Mouse (Mus musculus) regulatory T cell (primary cell): ENCODE results near the gene Ttll12.

ENCODE experiments used
- in situ Hi-C: fragments of 300-600 bp; cut with MboI, MseI; formaldehyde crosslinking; loops from one replicate; pipeline ENCODE4 v1.15.1; 2025; ENCODE audit warnings: high pct_unique_total_duplicates

The Ttll12 gene

GRCm38 (mm10) chr15:83563857-83564651 lies 30.9 kb downstream of the Ttll12 start:
- in situ Hi-C loops = no loop called here

DNA sequence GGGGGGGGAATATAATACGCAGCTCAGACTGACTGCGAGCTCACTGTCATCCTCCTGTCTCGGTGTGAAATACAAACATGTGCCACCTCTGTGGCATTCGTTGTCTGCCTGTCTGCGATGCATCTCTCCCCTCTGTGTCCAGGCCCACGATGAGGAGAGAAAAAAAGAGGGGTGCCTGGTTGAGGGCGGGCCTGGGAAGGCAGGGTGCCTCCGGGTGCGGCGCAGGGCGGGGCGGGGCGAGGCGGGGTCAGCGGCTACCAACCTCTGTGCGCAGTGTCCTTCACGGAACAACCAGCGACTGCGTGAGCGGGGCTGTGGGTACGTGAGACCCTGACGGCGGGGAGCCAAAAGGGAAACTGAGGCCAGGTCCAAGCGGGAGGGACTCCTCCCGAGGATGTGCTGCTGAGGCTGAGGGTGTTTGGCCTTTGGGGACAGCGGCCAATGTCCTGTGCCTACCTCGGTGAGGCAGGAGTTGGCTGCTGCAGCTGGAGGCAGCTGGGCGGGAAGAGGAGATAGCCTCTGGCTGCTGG lies 31.6 kb downstream of the Ttll12 start, which contains the start of the genes Tspo and Mcat:
TSS of gene Tspo (plus strand) at position 266 of the 530 bp plus-strand sequence.
TSS of gene Mcat (minus strand) at position 461 of the 530 bp plus-strand sequence.
- in situ Hi-C loops = no loop called here

DNA sequence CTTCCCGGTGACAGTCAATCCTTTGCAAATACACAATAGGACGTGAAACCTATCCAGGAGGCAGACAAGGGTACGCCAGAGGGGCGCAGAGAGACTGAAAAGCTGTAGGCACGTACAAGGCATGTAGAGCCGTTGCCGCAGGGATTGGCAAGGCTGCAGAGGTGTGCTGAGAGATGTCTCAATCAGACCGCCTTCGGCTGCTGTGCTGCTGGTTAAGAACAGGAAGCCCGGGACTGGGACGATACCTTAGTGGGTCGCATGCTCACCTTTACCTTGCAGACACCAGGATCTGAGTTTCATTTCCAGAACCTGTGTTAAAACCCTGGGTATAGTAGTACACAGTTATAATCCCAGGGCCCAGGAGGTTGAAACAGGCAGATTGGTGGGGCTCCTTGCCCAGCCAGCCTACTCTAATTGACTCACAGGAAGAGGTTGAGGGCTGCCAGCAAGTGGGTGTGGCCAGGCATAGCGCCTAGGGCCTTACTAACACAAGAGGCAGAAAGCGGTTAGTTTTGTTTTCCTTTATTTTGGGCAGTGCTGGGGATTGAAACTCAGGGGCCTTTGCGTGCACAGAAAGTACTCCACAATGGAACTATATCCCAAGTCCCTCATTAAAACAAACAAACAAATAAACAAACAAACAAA lies 32.2 kb downstream of the Ttll12 start:
- in situ Hi-C loops = no loop called here

DNA sequence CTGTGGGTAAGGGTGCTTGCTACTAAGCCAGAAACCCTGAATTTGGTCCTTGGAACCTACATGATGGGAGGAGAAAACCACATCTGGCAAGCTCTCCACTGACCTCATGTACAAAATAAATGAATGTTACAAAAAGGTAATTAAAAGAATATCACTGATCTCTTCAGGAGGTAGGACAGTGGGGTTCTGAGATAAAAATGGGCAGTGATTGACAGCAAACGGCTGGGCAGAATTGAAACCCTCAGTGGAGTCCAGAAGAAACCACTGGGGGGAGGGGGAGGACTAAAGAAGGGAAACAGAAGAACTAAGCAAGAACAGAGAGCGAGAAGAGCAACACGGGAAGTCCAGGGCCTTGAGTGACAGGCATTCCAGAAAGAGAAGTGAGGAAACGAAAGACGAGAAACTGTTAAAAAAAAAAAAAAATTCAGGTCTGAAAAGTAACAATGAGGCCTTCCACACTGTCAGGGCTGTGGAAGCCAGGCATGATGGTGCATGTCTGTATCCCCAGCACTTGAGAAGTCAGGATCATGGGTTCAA lies 33.9 kb downstream of the Ttll12 start:
- in situ Hi-C loops = no loop called here

- in situ Hi-C loops = no loop called here
These were observed 39.6 kb downstream of the Ttll12 start for GRCm38 (mm10) chr15:83555161-83555974.

- in situ Hi-C loops = no loop called here
These were observed 41.1 kb downstream of the Ttll12 start for GRCm38 (mm10) chr15:83553831-83554230.

- in situ Hi-C loops = no loop called here
These were observed 44.8 kb downstream of the Ttll12 start for GRCm38 (mm10) chr15:83550137-83550536.

GRCm38 (mm10) chr15:83547144-83547543 lies 47.8 kb downstream of the Ttll12 start:
- in situ Hi-C loops = no loop called here

GRCm38 (mm10) chr15:83546029-83546428 lies 48.9 kb downstream of the Ttll12 start:
- in situ Hi-C loops = no loop called here

DNA sequence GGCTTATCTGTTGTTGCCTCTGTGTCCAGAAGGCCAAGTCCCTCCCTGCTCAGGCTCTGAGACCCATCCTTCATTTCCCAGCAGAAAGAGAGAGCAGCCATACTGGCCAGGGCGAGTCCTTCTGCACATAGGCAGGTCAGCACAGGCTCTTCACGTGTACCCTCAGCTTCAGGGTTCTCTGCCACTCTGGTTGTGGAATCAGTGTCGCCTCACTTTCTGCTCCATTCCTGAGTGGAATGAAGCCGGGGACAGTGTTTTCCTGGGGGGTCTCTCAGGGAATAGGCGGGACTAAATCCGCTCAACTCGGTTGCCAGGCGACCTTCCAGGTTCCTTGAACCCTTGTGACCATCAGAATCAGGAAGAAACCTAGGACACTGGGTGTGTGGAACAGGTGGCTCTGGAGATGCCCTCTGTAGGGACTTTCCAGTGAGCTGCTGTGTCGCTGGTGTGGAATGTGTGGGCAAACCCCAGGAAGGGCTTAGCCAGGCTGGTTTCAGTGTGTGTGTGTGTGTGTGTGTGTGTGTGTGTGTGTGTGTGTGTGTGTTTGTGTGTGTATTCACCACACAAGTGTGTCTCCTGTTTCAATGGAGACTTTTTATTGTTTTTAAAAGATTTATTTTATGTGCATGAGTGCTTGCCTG lies 53.2 kb downstream of the Ttll12 start:
- in situ Hi-C loops = no loop called here

GRCm38 (mm10) chr15:83539905-83540304 lies 55.1 kb downstream of the Ttll12 start:
- in situ Hi-C loops = no loop called here

DNA sequence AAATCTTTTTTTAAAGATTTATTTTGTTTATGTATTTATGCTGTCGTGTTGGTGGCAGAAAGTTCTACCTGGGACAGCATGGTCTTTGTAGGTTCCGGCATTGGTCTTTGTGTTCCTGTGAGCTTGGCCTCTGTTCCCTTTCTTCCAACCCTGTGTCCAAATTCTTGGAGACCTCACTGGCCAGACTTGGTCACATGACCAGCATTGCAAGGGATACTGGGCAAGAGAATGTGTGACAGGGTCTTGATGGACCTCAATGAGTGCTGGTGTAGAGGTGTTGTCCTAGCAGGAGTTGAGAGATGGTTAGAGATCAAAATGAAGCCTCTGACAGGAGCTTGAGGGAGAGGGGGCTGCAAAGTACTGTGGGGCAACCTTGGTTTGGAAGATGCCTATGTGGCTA lies 56.1 kb downstream of the Ttll12 start:
- in situ Hi-C loops = no loop called here

GRCm38 (mm10) chr15:83535890-83536231 lies 59.1 kb downstream of the Ttll12 start:
- in situ Hi-C loops = no loop called here

DNA sequence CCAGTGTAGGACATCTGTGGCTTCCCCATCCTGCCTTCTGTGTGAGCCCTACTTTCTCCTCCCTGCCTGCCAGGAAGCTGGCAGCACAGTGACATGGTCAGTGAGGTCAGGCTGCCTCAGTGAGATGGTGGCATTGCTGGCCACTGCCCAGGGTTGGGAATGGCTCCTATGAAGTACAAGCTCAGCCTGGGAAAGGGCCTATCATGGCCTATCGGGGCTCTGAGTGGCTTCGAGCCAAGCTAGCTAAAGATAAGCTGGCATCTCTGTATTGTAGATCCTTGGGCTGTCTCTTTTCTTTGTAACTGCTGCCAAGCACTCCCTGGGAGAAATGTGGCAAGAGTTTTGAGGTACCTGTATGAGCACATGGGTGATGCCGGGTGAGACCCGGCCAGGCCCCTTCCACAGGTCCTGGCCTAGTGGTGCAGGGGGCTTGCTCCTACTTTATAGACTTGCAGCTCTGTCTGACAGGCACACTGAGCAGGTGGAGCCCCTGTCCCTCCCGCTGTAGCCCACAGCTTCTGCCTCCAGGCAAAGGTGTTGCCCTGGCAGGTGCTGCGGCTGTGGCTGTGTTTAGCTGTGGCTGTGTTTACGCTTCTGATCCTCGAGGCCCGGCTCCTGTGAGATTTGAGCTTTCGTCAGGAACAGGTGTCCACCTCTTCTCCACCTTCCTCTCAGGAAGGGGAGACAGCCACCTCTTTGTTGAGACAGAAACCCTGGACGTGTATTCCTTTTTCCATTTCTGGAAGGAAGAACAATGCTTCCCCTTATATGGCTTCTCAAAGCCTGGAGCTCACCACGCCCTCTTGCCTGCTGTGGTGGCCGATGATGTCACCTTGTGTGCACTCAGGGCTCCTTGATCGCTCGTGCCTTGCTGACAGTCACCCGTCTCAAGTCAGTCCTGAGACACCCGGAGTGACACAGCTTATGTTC lies 59.7 kb downstream of the Ttll12 start:
- in situ Hi-C loops = no loop called here

GRCm38 (mm10) chr15:83532606-83533005 lies 62.4 kb downstream of the Ttll12 start:
- in situ Hi-C loops = no loop called here

- in situ Hi-C loops = no loop called here
These were observed 62.9 kb downstream of the Ttll12 start for GRCm38 (mm10) chr15:83531961-83532469.

DNA sequence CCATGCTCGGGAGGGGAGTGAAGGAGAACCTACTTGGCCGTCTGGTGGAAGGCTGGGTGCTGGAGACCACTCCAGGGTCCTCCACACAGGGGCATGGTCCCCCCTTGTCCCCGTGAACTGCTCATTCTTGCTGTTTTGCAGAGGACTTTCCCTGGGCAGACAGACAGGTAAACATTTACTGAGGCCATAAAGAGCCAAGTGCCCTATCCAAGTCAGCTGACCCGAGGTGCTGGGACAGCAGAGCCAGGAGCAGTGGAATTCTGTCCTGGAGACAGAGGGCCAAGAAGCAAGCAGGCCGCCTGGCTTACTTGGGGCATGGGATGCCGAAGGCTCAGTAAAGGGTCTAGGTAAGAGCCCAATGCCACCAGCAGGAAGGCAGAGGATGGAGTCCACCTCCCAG lies 64.3 kb downstream of the Ttll12 start:
- in situ Hi-C loops = no loop called here

GRCm38 (mm10) chr15:83530233-83530632 lies 64.7 kb downstream of the Ttll12 start:
- in situ Hi-C loops = no loop called here

DNA sequence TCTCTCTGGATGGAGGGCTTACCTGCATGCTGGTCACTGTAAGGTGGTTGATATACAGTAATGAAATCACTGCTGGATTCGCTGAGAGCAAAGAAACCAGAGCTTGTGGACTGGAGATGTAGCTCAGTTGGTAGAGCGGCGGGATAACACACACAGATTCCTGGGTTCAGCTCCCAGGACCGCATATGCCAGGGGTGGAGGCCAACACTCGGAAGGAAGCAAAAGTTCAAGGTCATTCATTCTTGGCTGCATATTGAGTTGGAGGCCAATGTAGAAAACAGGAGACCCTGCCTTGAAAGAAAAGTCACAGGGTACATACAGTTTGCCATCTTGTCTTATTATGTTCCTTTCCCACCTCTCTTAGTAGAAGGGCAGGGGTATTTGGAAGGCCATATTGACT lies 65.2 kb downstream of the Ttll12 start:
- in situ Hi-C loops = no loop called here

GRCm38 (mm10) chr15:83528892-83529291 lies 66.1 kb downstream of the Ttll12 start:
- in situ Hi-C loops = no loop called here
